Mouse (Mus musculus) mouse trophoblast stem cell (cell line): ENCODE measurements around the gene Rnf111.
"Not testable (repeated sequence)": the region's sequence is repeated elsewhere in the genome, so short reads cannot be mapped to it uniquely, and the experiment has no call there.

ENCODE experiments used
- in situ Hi-C, 2 experiments: fragments of 300-500 bp; cut with MseI, MboI; formaldehyde crosslinking; loops; 2 replicates in 1 of 2; 3 replicates in 1 of 2; pipeline ENCODE4 v1.15.1; 2025

The Rnf111 gene

GRCm38 (mm10) chr9:70503626-70504041, at the start of gene Rnf111:
TSS of gene Rnf111 (minus strand) at chr9:70503725.
- in situ Hi-C loops, result no loop called here

- in situ Hi-C loops, result not testable (repeated sequence)
These were observed 48.7 kb upstream of the Rnf111 start for GRCm38 (mm10) chr9:70552233-70552632.

- in situ Hi-C loops, result no loop called here
These were observed 48.0 kb upstream of the Rnf111 start for GRCm38 (mm10) chr9:70551524-70551923.

- in situ Hi-C loops, result no loop called here
These were observed 44.8 kb upstream of the Rnf111 start for GRCm38 (mm10) chr9:70548304-70548703.

GRCm38 (mm10) chr9:70546576-70546975, 43.1 kb upstream of the Rnf111 start:
- in situ Hi-C loops, result not testable (repeated sequence)

- in situ Hi-C loops, result no loop called here
These were observed 41.3 kb upstream of the Rnf111 start for GRCm38 (mm10) chr9:70544831-70545230.

GRCm38 (mm10) chr9:70543985-70544384, 40.5 kb upstream of the Rnf111 start:
- in situ Hi-C loops, result no loop called here

GRCm38 (mm10) chr9:70543048-70543880, 39.7 kb upstream of the Rnf111 start:
- in situ Hi-C loops, result no loop called here

- in situ Hi-C loops, result no loop called here
These were observed 38.9 kb upstream of the Rnf111 start, which contains the start of gene Sltm for GRCm38 (mm10) chr9:70542305-70543041. TSS of gene Sltm (plus strand) at chr9:70542754.

GRCm38 (mm10) chr9:70541584-70541983, 38.1 kb upstream of the Rnf111 start:
- in situ Hi-C loops, result no loop called here

- in situ Hi-C loops, result no loop called here
These were observed 29.8 kb upstream of the Rnf111 start for GRCm38 (mm10) chr9:70533328-70533727.

GRCm38 (mm10) chr9:70524366-70524765, 20.8 kb upstream of the Rnf111 start:
- in situ Hi-C loops, result no loop called here

GRCm38 (mm10) chr9:70523813-70524212, 20.3 kb upstream of the Rnf111 start:
- in situ Hi-C loops, result no loop called here

- in situ Hi-C loops, result no loop called here
These were observed 17.1 kb upstream of the Rnf111 start for GRCm38 (mm10) chr9:70520651-70521050.

GRCm38 (mm10) chr9:70511681-70512080, 8.2 kb upstream of the Rnf111 start:
- in situ Hi-C loops, result no loop called here

- in situ Hi-C loops, result no loop called here
These were observed 7.6 kb upstream of the Rnf111 start for GRCm38 (mm10) chr9:70510998-70511583.

GRCm38 (mm10) chr9:70509906-70510525, 6.5 kb upstream of the Rnf111 start:
- in situ Hi-C loops, result no loop called here

- in situ Hi-C loops, result no loop called here
These were observed 3.3 kb upstream of the Rnf111 start for GRCm38 (mm10) chr9:70506787-70507186.

GRCm38 (mm10) chr9:70506186-70506585, 2.7 kb upstream of the Rnf111 start:
- in situ Hi-C loops, result no loop called here

- in situ Hi-C loops, result no loop called here
These were observed 416 bp downstream of the Rnf111 start for GRCm38 (mm10) chr9:70503015-70503603.

- in situ Hi-C loops, result no loop called here
These were observed 1.1 kb downstream of the Rnf111 start for GRCm38 (mm10) chr9:70502284-70503014.
